Mouse (Mus musculus): ENCODE data around the gene Slc23a2. TPM values are rescaled to one million over a fixed set of nuclear protein-coding genes. Genes with fewer than 3 reads are reported as not detected.
A peak's percentile ranks its signal among the peaks of the same experiment; 100 is the strongest.

Gene Slc23a2
- total RNA-seq, 4 experiments from 2014 or later = 102 to 154 (median 134) TPM

GRCm38 (mm10) chr2:132018156-132018555 lies 126.8 kb downstream of the Slc23a2 start:
- no peak for DNase-seq

- no peak for DNase-seq
Measured at GRCm38 (mm10) chr2:132017611-132018010, 127.3 kb downstream of the Slc23a2 start.

- no peak for DNase-seq
Measured at GRCm38 (mm10) chr2:132016034-132016433, 128.9 kb downstream of the Slc23a2 start.

GRCm38 (mm10) chr2:132013152-132013551 lies 131.8 kb downstream of the Slc23a2 start:
- DNase-seq = no peak

- DNase-seq = no peak
Measured at GRCm38 (mm10) chr2:132010781-132011180, 134.1 kb downstream of the Slc23a2 start.

- no peak for DNase-seq
Measured at GRCm38 (mm10) chr2:132008186-132008585, 136.7 kb downstream of the Slc23a2 start.

GRCm38 (mm10) chr2:132007475-132007819 lies 137.5 kb downstream of the Slc23a2 start:
- no peak for DNase-seq

GRCm38 (mm10) chr2:132006561-132007474 lies 138.1 kb downstream of the Slc23a2 start:
- DNase-seq = peak; percentile 44

GRCm38 (mm10) chr2:132005445-132005844 lies 139.5 kb downstream of the Slc23a2 start:
- DNase-seq = no peak

GRCm38 (mm10) chr2:132004495-132005136 lies 140.3 kb downstream of the Slc23a2 start:
- DNase-seq = peak; percentile 24

GRCm38 (mm10) chr2:132003916-132004315 lies 141.0 kb downstream of the Slc23a2 start:
- no peak for DNase-seq

Other genes with a start within 250 kb of the Slc23a2 start
- gene Prnp, start 235.2 kb downstream of the Slc23a2 start, total RNA-seq (2022) = 100 to 1,000 TPM in 3 of 4 experiments, 10 to 100 TPM in 1; 98.3 to 196 (median 146) TPM
- not detected for gene Prn, start 235.2 kb downstream of the Slc23a2 start, total RNA-seq (2022)
- 1 to 10 TPM in 1 of 4 experiments, under 1 TPM in 3; 0.29 to 1.1 (median 0.62) TPM for gene Prnd, start 194.2 kb downstream of the Slc23a2 start, total RNA-seq (2022)
- gene Rassf2, start 114.8 kb downstream of the Slc23a2 start, total RNA-seq (2022) = 10 to 100 TPM; 10.2 to 14.5 (median 12.2) TPM
- gene Tmem230, start 102.7 kb upstream of the Slc23a2 start, total RNA-seq (2022) = 10 to 100 TPM; 44.1 to 48.7 (median 46.3) TPM
- 10 to 100 TPM; 58.8 to 71.5 (median 65.4) TPM for gene Pcna, start 108.2 kb upstream of the Slc23a2 start, total RNA-seq (2022)
- 100 to 1,000 TPM in 1 of 4 experiments, 10 to 100 TPM in 3; 73.5 to 114 (median 87.4) TPM for gene Cds2, start 118.0 kb upstream of the Slc23a2 start, total RNA-seq (2022)
- gene Prokr2, start 240.3 kb upstream of the Slc23a2 start, total RNA-seq (2022) = under 1 TPM in 1 of 4 experiments, not detected in 3; 0.07 TPM

All from adrenal gland, adult 8-10 months (tissue).